Mouse (Mus musculus) midbrain, postnatal 0 days (tissue): ENCODE measurements at regions not wholly inside any gene's neighbourhood (a gene's known extent, or its start where the extent isn't known, plus 50 kb on each side); places are given as distances from the start of the nearest gene placed in this dataset.

ENCODE experiments used
- ATAC-seq: fragments of 200-750 bp; cut with Nextera tagmentation; 2 replicates; pipeline ENCODE4 v1.8.0; 2017; ENCODE audit warnings: moderate number of reproducible peaks, mild to moderate bottlenecking, moderate TSS enrichment, moderate library complexity; ENCODE audit not compliant: low FRiP score
- DNase-seq: peaks from one replicate; pipeline ENCODE4 v3.0.0-alpha.2; 2015; ENCODE audit warnings: low spot score
- H3K27ac ChIP-seq: fragments of 300-500 bp; sonication (generic); 2 replicates; pipeline ENCODE4 v1.5.1; 2014; ENCODE audit warnings: low read depth, mild to moderate bottlenecking, low read length, mixed read lengths
- H3K27me3 ChIP-seq: fragments of 300-500 bp; sonication (generic); 2 replicates; pipeline ENCODE4 v1.6.1; 2014; ENCODE audit warnings: low read length, control low read depth, mixed read lengths; ENCODE audit not compliant: insufficient read depth
- H3K36me3 ChIP-seq: fragments of 300-500 bp; sonication (generic); 2 replicates; pipeline ENCODE4 v1.6.1; 2014; ENCODE audit warnings: low read length, control low read depth, mixed read lengths; ENCODE audit not compliant: insufficient read depth
- H3K4me1 ChIP-seq: fragments of 300-500 bp; sonication (generic); 2 replicates; pipeline ENCODE4 v1.6.1; 2014; ENCODE audit warnings: mild to moderate bottlenecking, control low read depth, antibody characterized with exemption, low read length, mixed read lengths; ENCODE audit not compliant: insufficient read depth
- H3K4me2 ChIP-seq: fragments of 300-500 bp; sonication (generic); 2 replicates; pipeline ENCODE4 v1.6.1; 2014; ENCODE audit warnings: low read depth, mild to moderate bottlenecking, low read length, mixed read lengths; ENCODE audit not compliant: poor library complexity, severe bottlenecking
- H3K4me3 ChIP-seq: fragments of 300-500 bp; sonication (generic); 2 replicates; pipeline ENCODE4 v1.5.1; 2014; ENCODE audit warnings: low read depth, mild to moderate bottlenecking, low read length, moderate library complexity
- H3K9ac ChIP-seq: fragments of 300-500 bp; sonication (generic); replicated peaks from 2 replicates; pipeline ENCODE4 v1.6.1; 2014; ENCODE audit warnings: mild to moderate bottlenecking, low read length, moderate library complexity, mixed read lengths; ENCODE audit not compliant: poor library complexity, severe bottlenecking
- H3K9me3 ChIP-seq: fragments of 300-500 bp; sonication (generic); 2 replicates; pipeline ENCODE4 v1.6.1; 2016; ENCODE audit warnings: low read length, control low read depth
- CTCF ChIP-seq: IDR thresholded peaks from 2 replicates; pipeline ENCODE4 v1.5.1; 2016; ENCODE audit warnings: antibody characterized with exemption, mild to moderate bottlenecking
- WGBS: fragments of 180-500 bp; shearing (Covaris S2); extraction: QIAGEN DNeasy Blood & Tissue Kit; methylation state at CpG from one replicate; pipeline ENCODE4 v1.1.7; 2014; 5-methylcytosine and 5-hydroxymethylcytosine counted together

- no peak for TF ChIP-seq CTCF
- Histone ChIP-seq H3K4me3 (no peak overlapping the region), H3K9me3 (no peaks in the 10 kb centered on the region), H3K9ac (no peak overlapping the region), H3K27ac (no peak overlapping the region), H3K4me1 (no peaks in the 10 kb centered on the region), H3K4me2 (no peak overlapping the region), H3K36me3 (no peaks in the 10 kb centered on the region), H3K27me3 (no peaks in the 10 kb centered on the region)
- 37% methylated on average over 10 of the region's 10 CpGs for WGBS
- ATAC-seq (no peak), DNase-seq (no peak)
These were observed 263.6 kb upstream of the Sall1 start for GRCm38 (mm10) chr8:89307601-89308000.

GRCm38 (mm10) chr8:89307085-89307484 lies 263.1 kb upstream of the Sall1 start:
- Histone ChIP-seq H3K4me1 (no peaks in the 10 kb centered on the region), H3K9me3 (no peaks in the 10 kb centered on the region), H3K9ac (no peak overlapping the region), H3K4me2 (no peak overlapping the region), H3K27ac (no peak overlapping the region), H3K4me3 (no peak overlapping the region), H3K36me3 (no peaks in the 10 kb centered on the region), H3K27me3 (no peaks in the 10 kb centered on the region)
- no peak for TF ChIP-seq CTCF
- 91% methylated on average over 4 of the region's 4 CpGs for WGBS
- DNase-seq (no peak), ATAC-seq (no peak)

GRCm38 (mm10) chr8:89304116-89304515 lies 260.2 kb upstream of the Sall1 start:
- no peaks in the 10 kb centered on the region for H3K27me3 ChIP-seq
- H3K9me3 ChIP-seq, result no peaks in the 10 kb centered on the region
- H3K4me1 ChIP-seq, result no peaks in the 10 kb centered on the region
- H3K4me3 ChIP-seq, result no peak overlapping the region
- no peak overlapping the region for H3K4me2 ChIP-seq
- H3K36me3 ChIP-seq, result no peaks in the 10 kb centered on the region
- ATAC-seq, result no peak
- 65% methylated on average over 10 of the region's 10 CpGs for WGBS
- TF ChIP-seq CTCF, result no peak
- DNase-seq, result no peak
- H3K9ac ChIP-seq, result no peak overlapping the region
- H3K27ac ChIP-seq, result no peak overlapping the region

- Histone ChIP-seq H3K9me3 (no peaks in the 10 kb centered on the region), H3K4me3 (no peak overlapping the region), H3K9ac (no peak overlapping the region), H3K27me3 (no peaks in the 10 kb centered on the region), H3K4me1 (no peaks in the 10 kb centered on the region), H3K27ac (no peak overlapping the region), H3K36me3 (no peaks in the 10 kb centered on the region), H3K4me2 (no peak overlapping the region)
- DNase-seq (no peak), ATAC-seq (no peak)
- 84% methylated on average over 4 of the region's 4 CpGs for WGBS
- TF ChIP-seq CTCF, result no peak
These were observed 259.4 kb upstream of the Sall1 start for GRCm38 (mm10) chr8:89303326-89303725.

- Histone ChIP-seq H3K4me1 (no peaks in the 10 kb centered on the region), H3K36me3 (no peaks in the 10 kb centered on the region), H3K27ac (no peak overlapping the region), H3K27me3 (no peaks in the 10 kb centered on the region), H3K9me3 (no peaks in the 10 kb centered on the region), H3K4me3 (no peak overlapping the region), H3K9ac (no peak overlapping the region), H3K4me2 (no peak overlapping the region)
- TF ChIP-seq CTCF, result no peak
- ATAC-seq (no peak), DNase-seq (no peak)
- 87% methylated on average over 4 of the region's 4 CpGs for WGBS
These were observed 255.7 kb upstream of the Sall1 start for GRCm38 (mm10) chr8:89299637-89300036.

- no peak for DNase-seq
- Histone ChIP-seq H3K27ac (no peak overlapping the region), H3K4me2 (no peak overlapping the region), H3K36me3 (no peaks in the 10 kb centered on the region), H3K4me1 (no peaks in the 10 kb centered on the region), H3K9ac (no peak overlapping the region), H3K4me3 (no peak overlapping the region), H3K27me3 (no peaks in the 10 kb centered on the region), H3K9me3 (no peaks in the 10 kb centered on the region)
- TF ChIP-seq CTCF, result no peak
- WGBS, result 54% methylated on average over 5 of the region's 5 CpGs
- ATAC-seq, result no peak
These were observed 251.7 kb upstream of the Sall1 start for GRCm38 (mm10) chr8:89295686-89296085.
